Mouse (Mus musculus) MEL (cell line): ENCODE data around the gene Gm6309. TPM values are rescaled to one million over a fixed set of nuclear protein-coding genes. Genes with fewer than 3 reads are reported as not detected.

ENCODE experiments used
- DNase-seq: peaks from one replicate; pipeline ENCODE4 v3.0.0; 2011; ENCODE audit warnings: low read depth, low spot score
- H3K27ac ChIP-seq: 2 replicates; pipeline ENCODE4 v1.5.1; 2012; ENCODE audit warnings: low read depth, mild to moderate bottlenecking, control low read depth, low read length, moderate library complexity; ENCODE audit not compliant: control insufficient read depth
- H3K27me3 ChIP-seq, 2 experiments: fragments of 150-350 bp in 1 of 2; sonication (generic) in 1 of 2; 2 replicates each; pipeline ENCODE4 v1.6.1; 2012; ENCODE audit warnings: low read length in 2 of 2, mild to moderate bottlenecking in 2 of 2, improper control_type of control experiment in 1 of 2, moderate library complexity in 1 of 2; ENCODE audit not compliant: insufficient read depth in 2 of 2, control insufficient read depth in 1 of 2
- H3K36me3 ChIP-seq, 2 experiments: 2 replicates each; pipeline ENCODE4 v1.6.1; 2012 to 2014; ENCODE audit warnings: low read length in 2 of 2, improper control_type of control experiment in 1 of 2, inconsistent platforms in 1 of 2, mild to moderate bottlenecking in 1 of 2; ENCODE audit not compliant: insufficient read depth in 2 of 2, control insufficient read depth in 1 of 2
- H3K4me1 ChIP-seq, 2 experiments: fragments of 150-350 bp in 1 of 2; sonication (generic) in 1 of 2; 2 replicates each; pipeline ENCODE4 v1.6.1; 2012; ENCODE audit warnings: low read length in 2 of 2, improper control_type of control experiment in 1 of 2, mild to moderate bottlenecking in 1 of 2; ENCODE audit not compliant: insufficient read depth in 2 of 2, control insufficient read depth in 1 of 2
- H3K4me3 ChIP-seq, 2 experiments: fragments of 150-350 bp in 1 of 2; sonication (generic) in 1 of 2; 2 replicates each; pipeline ENCODE4 v1.5.1; 2012; ENCODE audit warnings: low read depth in 2 of 2, low read length in 2 of 2, mild to moderate bottlenecking in 2 of 2, moderate library complexity in 2 of 2, control low read depth in 1 of 2, improper control_type of control experiment in 1 of 2; ENCODE audit not compliant: control insufficient read depth in 1 of 2, insufficient read depth in 1 of 2
- H3K79me2 ChIP-seq: 2 replicates; pipeline ENCODE4 v1.6.1; 2012; ENCODE audit warnings: mild to moderate bottlenecking, low read length, moderate library complexity; ENCODE audit not compliant: control insufficient read depth, poor library complexity, insufficient read depth
- H3K9ac ChIP-seq: 2 replicates; pipeline ENCODE4 v1.6.1; 2012; ENCODE audit warnings: low read depth, mild to moderate bottlenecking, control low read depth, low read length, moderate library complexity; ENCODE audit not compliant: control insufficient read depth, poor library complexity, severe bottlenecking
- H3K9me3 ChIP-seq: fragments of 150-350 bp; sonication (generic); replicated peaks from 2 replicates; pipeline ENCODE4 v1.6.1; 2012; ENCODE audit warnings: mild to moderate bottlenecking, low read length, improper control_type of control experiment, moderate library complexity; ENCODE audit not compliant: insufficient read depth
- CHD2 ChIP-seq: IDR thresholded peaks from 2 replicates; pipeline ENCODE4 v1.6.1; 2011; ENCODE audit warnings: low read length, improper control_type of control experiment
- CTCF ChIP-seq, 3 experiments: IDR thresholded peaks in 2 of 3; conservative IDR thresholded peaks in 1 of 3; 2 replicates each; pipeline ENCODE4 v1.5.1; 2011 to 2012; ENCODE audit warnings: low read length in 3 of 3, low read depth in 2 of 3, mild to moderate bottlenecking in 2 of 3, improper control_type of control experiment in 1 of 3, inconsistent platforms in 1 of 3, mixed read lengths in 1 of 3, moderate library complexity in 1 of 3; ENCODE audit not compliant: control insufficient read depth in 1 of 3, insufficient read depth in 1 of 3, poor library complexity in 1 of 3, severe bottlenecking in 1 of 3
- E2F4 ChIP-seq: IDR thresholded peaks from 2 replicates; pipeline ENCODE4 v1.6.1; 2011; ENCODE audit warnings: low read depth, low read length, improper control_type of control experiment, borderline replicate concordance
- ETS1 ChIP-seq: IDR thresholded peaks from 2 replicates; pipeline ENCODE4 v1.6.1; 2012; ENCODE audit warnings: low read depth, mild to moderate bottlenecking, inconsistent platforms, low read length, improper control_type of control experiment, moderate library complexity
- JUND ChIP-seq: IDR thresholded peaks from 2 replicates; pipeline ENCODE4 v1.6.1; 2011; ENCODE audit warnings: low read depth, mild to moderate bottlenecking, improper control_type of control experiment, low read length
- MYC ChIP-seq: IDR thresholded peaks from 2 replicates; pipeline ENCODE4 v1.6.1; 2011; ENCODE audit warnings: low read depth, mild to moderate bottlenecking, low read length, improper control_type of control experiment, moderate library complexity
- NELFE ChIP-seq: IDR thresholded peaks from 2 replicates; pipeline ENCODE4 v1.6.1; 2011; ENCODE audit warnings: low read depth, low read length, improper control_type of control experiment
- RCOR1 ChIP-seq: IDR thresholded peaks from 2 replicates; pipeline ENCODE4 v1.6.1; 2012; ENCODE audit warnings: low read depth, mild to moderate bottlenecking, inconsistent platforms, low read length, improper control_type of control experiment
- SIN3A ChIP-seq: IDR thresholded peaks from 2 replicates; pipeline ENCODE4 v1.6.1; 2012; ENCODE audit warnings: low read length, improper control_type of control experiment, inconsistent platforms
- SMC3 ChIP-seq: IDR thresholded peaks from 2 replicates; pipeline ENCODE4 v1.6.1; 2011; ENCODE audit warnings: low read depth, low read length, improper control_type of control experiment
- TCF12 ChIP-seq: IDR thresholded peaks from 2 replicates; pipeline ENCODE4 v1.6.1; 2014; ENCODE audit warnings: low read depth, mild to moderate bottlenecking, inconsistent platforms, low read length, improper control_type of control experiment, moderate library complexity
- UBTF ChIP-seq: IDR thresholded peaks from 2 replicates; pipeline ENCODE4 v1.6.1; 2012; ENCODE audit warnings: low read depth, mild to moderate bottlenecking, inconsistent platforms, low read length, improper control_type of control experiment, moderate library complexity, borderline replicate concordance; ENCODE audit not compliant: insufficient read depth
- USF1 ChIP-seq: IDR thresholded peaks from 2 replicates; pipeline ENCODE4 v1.6.1; 2014; ENCODE audit warnings: low read depth, mild to moderate bottlenecking, inconsistent platforms, low read length, improper control_type of control experiment, moderate library complexity
- USF2 ChIP-seq, 2 experiments: IDR thresholded peaks; 2 replicates each; pipeline ENCODE4 v1.6.1; 2011 to 2012; ENCODE audit warnings: improper control_type of control experiment in 2 of 2, low read length in 2 of 2, borderline replicate concordance in 1 of 2, inconsistent platforms in 1 of 2, low read depth in 1 of 2, mild to moderate bottlenecking in 1 of 2; ENCODE audit not compliant: insufficient read depth in 1 of 2
- ZC3H11A ChIP-seq: IDR thresholded peaks from 2 replicates; pipeline ENCODE4 v1.6.1; 2012; ENCODE audit warnings: low read depth, mild to moderate bottlenecking, inconsistent platforms, low read length, improper control_type of control experiment
- ZKSCAN1 ChIP-seq: IDR thresholded peaks from 2 replicates; pipeline ENCODE4 v1.6.1; 2012; ENCODE audit warnings: low read depth, mild to moderate bottlenecking, inconsistent platforms, low read length, improper control_type of control experiment, moderate library complexity
- polyA plus RNA-seq, 2 experiments: library from polyadenylated mRNA; stranded (reverse) in 1 of 2; unstranded in 1 of 2; fragments of >175 nt in 1 of 2; fragments of >200 nt in 1 of 2; gene quantifications; 2 replicates each; pipeline versions ENCODE4 v1.2.1 to v1.2.4; 2012; ENCODE audit warnings: low replicate concordance in 2 of 2, low read depth in 1 of 2; ENCODE audit not compliant: insufficient read length in 2 of 2, insufficient read depth in 1 of 2, missing spikeins in 1 of 2
- total RNA-seq: library from RNA; depleted of rRNA; stranded (reverse); fragments of 300-350 nt; gene quantifications from 2 replicates; pipeline ENCODE4 v1.2.3, GENCODE M21; 2012

Gene Gm6309
- total and polyA plus RNA-seq, 3 experiments = not detected

DNA sequence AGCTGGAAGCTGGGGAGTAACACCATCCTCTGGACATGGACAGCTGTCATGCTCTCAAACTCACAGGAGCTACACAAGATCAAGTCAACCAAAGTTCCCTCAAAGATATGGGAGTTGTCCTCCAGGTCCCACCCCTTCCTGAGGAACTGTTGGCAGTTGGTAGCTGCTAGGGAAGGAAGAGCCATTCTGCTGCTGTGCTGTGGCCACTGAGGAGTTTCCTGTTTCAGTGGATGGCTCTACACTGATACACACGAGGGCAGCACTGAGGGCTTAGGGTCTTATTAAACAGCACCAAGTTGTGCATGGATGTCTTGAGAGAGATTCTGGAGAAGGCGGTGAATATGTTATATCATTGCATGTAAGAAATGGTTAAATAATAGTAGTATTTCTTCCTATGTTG is 29.0 kb upstream of the Gm6309 start:
- TF ChIP-seq SMC3 = peak; percentile 38
- peak in 1 of 3 experiments; percentile 31; a peak in 2 of 6 replicates for TF ChIP-seq CTCF (IDR thresholded peaks at IDR 0.05 in 2 of 3, conservative IDR thresholded peaks at IDR 0.05 in 1 of 3; ENCODE audit: control insufficient read depth in 1 of 3, insufficient read depth in 1 of 3, low read depth in 2 of 3, low read length in 3 of 3, poor library complexity in 1 of 3, severe bottlenecking in 1 of 3)
- TF ChIP-seq TCF12 = no peak
- no peak for TF ChIP-seq MYC
- Histone ChIP-seq H3K4me1 (no peaks in the 10 kb centered on the region), H3K9me3 (no peaks in the 10 kb centered on the region), H3K4me3 (no peak overlapping the region), H3K79me2 (no peaks in the 10 kb centered on the region), H3K9ac (no peak overlapping the region), H3K27me3 (no peaks in the 10 kb centered on the region), H3K27ac (no peak overlapping the region), H3K36me3 (peaks cover 0 to 1% of the 10 kb centered on the region in 2 experiments; a peak in 2 of 4 replicates)
- peak; percentile 43 for DNase-seq

DNA sequence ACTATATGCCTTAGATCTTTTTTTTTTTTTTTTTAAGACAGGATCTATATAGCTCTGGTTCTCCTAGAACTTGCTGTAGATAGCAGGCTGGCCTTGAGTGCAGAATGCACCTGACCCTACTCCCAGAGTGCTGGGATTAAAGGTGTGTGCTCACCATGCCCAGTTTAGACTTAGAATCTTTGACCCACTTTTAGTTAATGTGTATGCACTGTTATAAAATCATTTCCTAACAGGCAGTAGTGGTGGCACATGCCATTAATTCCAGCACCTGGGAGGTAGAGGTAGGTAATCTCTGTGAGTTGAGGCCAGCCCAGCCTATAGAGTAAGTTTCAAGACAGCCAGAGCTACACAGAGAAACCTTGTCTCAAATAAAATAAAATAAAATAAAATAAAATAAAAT is 28.6 kb upstream of the Gm6309 start:
- no peak for DNase-seq
- H3K79me2 ChIP-seq = no peaks in the 10 kb centered on the region
- H3K4me1 ChIP-seq = no peaks in the 10 kb centered on the region
- no peak overlapping the region for H3K4me3 ChIP-seq
- no peak overlapping the region for H3K27ac ChIP-seq
- H3K9me3 ChIP-seq = no peaks in the 10 kb centered on the region
- H3K9ac ChIP-seq = no peak overlapping the region
- TF ChIP-seq CHD2 = no peak
- TF ChIP-seq ZKSCAN1 = no peak
- no peak for TF ChIP-seq RCOR1
- no peak for TF ChIP-seq JUND
- no peak for TF ChIP-seq MYC
- no peak for TF ChIP-seq CTCF (IDR thresholded peaks at IDR 0.05 in 2 of 3, conservative IDR thresholded peaks at IDR 0.05 in 1 of 3; ENCODE audit: control insufficient read depth in 1 of 3, insufficient read depth in 1 of 3, low read depth in 2 of 3, low read length in 3 of 3, poor library complexity in 1 of 3, severe bottlenecking in 1 of 3)
- no peak for TF ChIP-seq NELFE
- TF ChIP-seq ETS1 = no peak
- no peak for TF ChIP-seq USF2 (IDR thresholded peaks at IDR 0.05; ENCODE audit: borderline replicate concordance in 1 of 2, insufficient read depth in 1 of 2, low read depth in 1 of 2, low read length in 2 of 2)
- TF ChIP-seq UBTF = no peak
- TF ChIP-seq ZC3H11A = no peak
- no peak for TF ChIP-seq E2F4
- TF ChIP-seq, all 39 proteins: peak for 0
- H3K36me3 ChIP-seq = peaks cover 0 to 1% of the 10 kb centered on the region in 2 experiments; a peak in 1 of 4 replicates
- no peaks in the 10 kb centered on the region for H3K27me3 ChIP-seq

DNA sequence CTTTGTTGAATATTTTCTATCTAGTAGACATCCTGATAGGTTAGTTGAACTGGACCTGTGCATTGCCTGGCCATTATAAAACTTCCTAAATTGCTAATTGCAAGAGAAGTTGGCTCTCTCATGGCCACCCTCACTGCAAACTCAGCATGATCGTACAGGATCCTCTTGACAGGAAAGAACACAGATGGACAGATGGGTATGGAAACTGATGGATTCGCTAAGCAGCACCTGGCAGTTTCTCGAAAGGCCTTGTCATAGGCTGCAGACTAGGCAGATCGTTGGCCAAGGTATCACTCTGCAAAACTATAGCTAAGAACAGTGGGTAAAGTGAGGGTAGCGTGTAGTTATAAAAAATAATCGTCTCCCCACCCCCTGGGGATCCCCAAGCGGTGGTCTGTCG is 22.8 kb upstream of the Gm6309 start:
- DNase-seq = no peak
- Histone ChIP-seq H3K4me1 (no peaks in the 10 kb centered on the region), H3K9me3 (no peaks in the 10 kb centered on the region), H3K4me3 (no peak overlapping the region), H3K79me2 (no peaks in the 10 kb centered on the region), H3K27ac (no peak overlapping the region), H3K27me3 (no peaks in the 10 kb centered on the region), H3K9ac (no peak overlapping the region), H3K36me3 (no peaks in the 10 kb centered on the region)
- TF ChIP-seq SIN3A (no peak), USF1 (no peak), JUND (no peak)
